Mouse (Mus musculus): ENCODE results near the gene Glp2r. TPM values are rescaled to one million over a fixed set of nuclear protein-coding genes. Genes with fewer than 3 reads are reported as not detected.

Glp2r gene
- polyA plus RNA-seq (2015; fragmentation: Nextera tagmentation; extraction: Ambion mirVana) = not detected in 2 replicates

- Histone ChIP-seq H3K4me1 (replicated peaks) (no peaks in the 10 kb centered on the region), H3K9me3 (no peaks in the 10 kb centered on the region), H3K4me3 (no peak within 1 kb of the TSS), H3K27me3 (no peaks in the 10 kb centered on the region; the same call in 1 of the 2 replicates), H3K4me2 (no peak within 1 kb of the TSS), H3K27ac (no peak within 1 kb of the TSS), H3K9ac (no peak within 1 kb of the TSS), H3K36me3 (no peaks in the 10 kb centered on the region)
- ATAC-seq (ENCODE audit: low FRiP score) = no peak
- 87% methylated on average over 14 of the region's 14 CpGs for WGBS
These were observed at the start of gene Glp2r for GRCm38 (mm10) chr11:67771053-67771452. Gene Glp2r, minus strand, starts transcription at chr11:67771153.

- no peak overlapping the region; the same call in 1 of the 2 replicates for H3K4me2 ChIP-seq
- H3K27me3 ChIP-seq = no peaks in the 10 kb centered on the region
- no peak overlapping the region for H3K9ac ChIP-seq
- H3K9me3 ChIP-seq = no peaks in the 10 kb centered on the region
- no peaks in the 10 kb centered on the region for H3K36me3 ChIP-seq
- H3K4me1 ChIP-seq (replicated peaks) = peaks cover 8% of the 10 kb centered on the region
- 26% methylated on average over 4 of the region's 4 CpGs for WGBS
- H3K27ac ChIP-seq = no peak overlapping the region
- H3K4me3 ChIP-seq = no peak overlapping the region
- ATAC-seq (ENCODE audit: low FRiP score) = no peak
These were observed 49.3 kb upstream of the Glp2r start for GRCm38 (mm10) chr11:67820221-67820620.

- Histone ChIP-seq H3K36me3 (no peaks in the 10 kb centered on the region), H3K4me2 (peak overlapping the region; percentile 46), H3K9ac (peak overlapping the region; percentile 64), H3K27me3 (no peaks in the 10 kb centered on the region), H3K9me3 (no peaks in the 10 kb centered on the region), H3K4me3 (no peak overlapping the region), H3K27ac (no peak overlapping the region), H3K4me1 (replicated peaks) (peaks cover 8% of the 10 kb centered on the region)
- WGBS = 22% methylated on average over 5 of the region's 5 CpGs
- ATAC-seq (ENCODE audit: low FRiP score) = 0 out of 2 replicates have a peak, but pooled peaks have one; percentile 32
These were observed 48.7 kb upstream of the Glp2r start for GRCm38 (mm10) chr11:67819604-67820003.

- no peaks in the 10 kb centered on the region for H3K4me1 ChIP-seq (replicated peaks)
These were observed 40.6 kb upstream of the Glp2r start for GRCm38 (mm10) chr11:67811535-67811934.

GRCm38 (mm10) chr11:67808051-67808450 is 37.1 kb upstream of the Glp2r start:
- H3K36me3 ChIP-seq = no peaks in the 10 kb centered on the region
- ATAC-seq (ENCODE audit: low FRiP score) = no peak
- H3K9ac ChIP-seq = no peak overlapping the region
- no peaks in the 10 kb centered on the region for H3K4me1 ChIP-seq (replicated peaks)
- H3K27me3 ChIP-seq = no peaks in the 10 kb centered on the region
- H3K4me3 ChIP-seq = no peak overlapping the region
- no peak overlapping the region for H3K27ac ChIP-seq
- no peaks in the 10 kb centered on the region for H3K9me3 ChIP-seq
- 73% methylated on average over 5 of the region's 5 CpGs for WGBS
- H3K4me2 ChIP-seq = no peak overlapping the region

More at GRCm38 (mm10) chr11:67811535-67811934, 40.6 kb upstream of the Glp2r start:
- Histone ChIP-seq H3K27me3 (no peaks in the 10 kb centered on the region), H3K27ac (no peak overlapping the region), H3K4me2 (no peak overlapping the region), H3K36me3 (no peaks in the 10 kb centered on the region), H3K9ac (no peak overlapping the region), H3K9me3 (no peaks in the 10 kb centered on the region), H3K4me3 (no peak overlapping the region)
- no peak for ATAC-seq (ENCODE audit: low FRiP score)
- 87% methylated on average over 6 of the region's 6 CpGs for WGBS

- no peaks in the 10 kb centered on the region for H3K4me1 ChIP-seq (replicated peaks)
These were observed 36.1 kb upstream of the Glp2r start for GRCm38 (mm10) chr11:67806832-67807597.

GRCm38 (mm10) chr11:67805538-67805937 is 34.6 kb upstream of the Glp2r start:
- WGBS = 97% methylated on average over 1 of the region's 1 CpGs
- H3K9ac ChIP-seq = no peak overlapping the region
- no peaks in the 10 kb centered on the region for H3K4me1 ChIP-seq (replicated peaks)
- no peak for ATAC-seq (ENCODE audit: low FRiP score)
- no peaks in the 10 kb centered on the region for H3K36me3 ChIP-seq
- H3K27me3 ChIP-seq = no peaks in the 10 kb centered on the region
- H3K4me3 ChIP-seq = no peak overlapping the region
- no peak overlapping the region for H3K27ac ChIP-seq
- H3K4me2 ChIP-seq = no peak overlapping the region
- H3K9me3 ChIP-seq = no peaks in the 10 kb centered on the region

More at GRCm38 (mm10) chr11:67806832-67807597, 36.1 kb upstream of the Glp2r start:
- Histone ChIP-seq H3K27me3 (no peaks in the 10 kb centered on the region), H3K27ac (no peak overlapping the region), H3K4me2 (no peak overlapping the region), H3K9ac (no peak overlapping the region), H3K4me3 (no peak overlapping the region), H3K9me3 (no peaks in the 10 kb centered on the region), H3K36me3 (no peaks in the 10 kb centered on the region)
- no peak for ATAC-seq (ENCODE audit: low FRiP score)
- 87% methylated on average over 11 of the region's 11 CpGs for WGBS

GRCm38 (mm10) chr11:67801169-67801568 is 30.2 kb upstream of the Glp2r start:
- no peak overlapping the region for H3K27ac ChIP-seq
- no peaks in the 10 kb centered on the region for H3K4me1 ChIP-seq (replicated peaks)
- no peaks in the 10 kb centered on the region for H3K36me3 ChIP-seq
- no peak for ATAC-seq (ENCODE audit: low FRiP score)
- WGBS = 83% methylated on average over 8 of the region's 8 CpGs
- H3K4me3 ChIP-seq = no peak overlapping the region
- H3K27me3 ChIP-seq = no peaks in the 10 kb centered on the region
- no peak overlapping the region for H3K9ac ChIP-seq
- H3K4me2 ChIP-seq = no peak overlapping the region
- no peaks in the 10 kb centered on the region for H3K9me3 ChIP-seq

- H3K4me2 ChIP-seq = no peak overlapping the region
- H3K9me3 ChIP-seq = no peaks in the 10 kb centered on the region
- no peak overlapping the region for H3K4me3 ChIP-seq
- no peaks in the 10 kb centered on the region for H3K27me3 ChIP-seq
- no peaks in the 10 kb centered on the region for H3K4me1 ChIP-seq (replicated peaks)
- H3K27ac ChIP-seq = no peak overlapping the region
- H3K9ac ChIP-seq = no peak overlapping the region
- no peak for ATAC-seq (ENCODE audit: low FRiP score)
- no peaks in the 10 kb centered on the region for H3K36me3 ChIP-seq
These were observed 29.3 kb upstream of the Glp2r start for GRCm38 (mm10) chr11:67800130-67800723.

GRCm38 (mm10) chr11:67797931-67798330 is 27.0 kb upstream of the Glp2r start, which contains the start of gene Dhrs7c:
Gene Dhrs7c, plus strand, starts transcription at chr11:67798187.
- Histone ChIP-seq H3K36me3 (no peaks in the 10 kb centered on the region), H3K4me2 (no peak within 1 kb of the TSS), H3K27me3 (no peaks in the 10 kb centered on the region), H3K4me3 (no peak within 1 kb of the TSS), H3K27ac (no peak within 1 kb of the TSS), H3K4me1 (replicated peaks) (no peaks in the 10 kb centered on the region), H3K9me3 (no peaks in the 10 kb centered on the region), H3K9ac (no peak within 1 kb of the TSS)
- no peak for ATAC-seq (ENCODE audit: low FRiP score)
- 79% methylated on average over 7 of the region's 7 CpGs for WGBS

- no peak overlapping the region for H3K9ac ChIP-seq
- no peaks in the 10 kb centered on the region for H3K27me3 ChIP-seq
- no peak overlapping the region for H3K4me3 ChIP-seq
- WGBS = 86% methylated on average over 11 of the region's 11 CpGs
- no peak overlapping the region for H3K4me2 ChIP-seq
- no peak for ATAC-seq (ENCODE audit: low FRiP score)
- H3K36me3 ChIP-seq = no peaks in the 10 kb centered on the region
- no peaks in the 10 kb centered on the region for H3K4me1 ChIP-seq (replicated peaks)
- H3K9me3 ChIP-seq = no peaks in the 10 kb centered on the region
- no peak overlapping the region for H3K27ac ChIP-seq
These were observed 19.2 kb upstream of the Glp2r start for GRCm38 (mm10) chr11:67790182-67790581.

GRCm38 (mm10) chr11:67774379-67774778 is 3.4 kb upstream of the Glp2r start, which contains the start of gene Gsg1l2:
Gene Gsg1l2, plus strand, starts transcription at chr11:67774608.
- Histone ChIP-seq H3K9ac (no peak within 1 kb of the TSS), H3K36me3 (no peaks in the 10 kb centered on the region), H3K27ac (no peak within 1 kb of the TSS), H3K4me1 (replicated peaks) (no peaks in the 10 kb centered on the region), H3K9me3 (no peaks in the 10 kb centered on the region), H3K27me3 (no peaks in the 10 kb centered on the region; the same call in 1 of the 2 replicates), H3K4me3 (no peak within 1 kb of the TSS), H3K4me2 (no peak within 1 kb of the TSS)
- 86% methylated on average over 12 of the region's 12 CpGs for WGBS
- no peak for ATAC-seq (ENCODE audit: low FRiP score)

Measured in hindbrain, embryonic 13.5 days (tissue).